Mouse (Mus musculus) erythroblast, embryonic 14.5 days (primary cell): ENCODE measurements around the gene Zfp46.

Source experiments
- GATA1 ChIP-seq: IDR thresholded peaks from 2 replicates; pipeline ENCODE4 v1.6.1; 2012; ENCODE audit warnings: low read length, inconsistent platforms, mixed read lengths
- TAL1 ChIP-seq: IDR thresholded peaks from 3 replicates; pipeline ENCODE4 v1.6.1; 2012; ENCODE audit warnings: low read length, inconsistent platforms, mixed read lengths

DNA sequence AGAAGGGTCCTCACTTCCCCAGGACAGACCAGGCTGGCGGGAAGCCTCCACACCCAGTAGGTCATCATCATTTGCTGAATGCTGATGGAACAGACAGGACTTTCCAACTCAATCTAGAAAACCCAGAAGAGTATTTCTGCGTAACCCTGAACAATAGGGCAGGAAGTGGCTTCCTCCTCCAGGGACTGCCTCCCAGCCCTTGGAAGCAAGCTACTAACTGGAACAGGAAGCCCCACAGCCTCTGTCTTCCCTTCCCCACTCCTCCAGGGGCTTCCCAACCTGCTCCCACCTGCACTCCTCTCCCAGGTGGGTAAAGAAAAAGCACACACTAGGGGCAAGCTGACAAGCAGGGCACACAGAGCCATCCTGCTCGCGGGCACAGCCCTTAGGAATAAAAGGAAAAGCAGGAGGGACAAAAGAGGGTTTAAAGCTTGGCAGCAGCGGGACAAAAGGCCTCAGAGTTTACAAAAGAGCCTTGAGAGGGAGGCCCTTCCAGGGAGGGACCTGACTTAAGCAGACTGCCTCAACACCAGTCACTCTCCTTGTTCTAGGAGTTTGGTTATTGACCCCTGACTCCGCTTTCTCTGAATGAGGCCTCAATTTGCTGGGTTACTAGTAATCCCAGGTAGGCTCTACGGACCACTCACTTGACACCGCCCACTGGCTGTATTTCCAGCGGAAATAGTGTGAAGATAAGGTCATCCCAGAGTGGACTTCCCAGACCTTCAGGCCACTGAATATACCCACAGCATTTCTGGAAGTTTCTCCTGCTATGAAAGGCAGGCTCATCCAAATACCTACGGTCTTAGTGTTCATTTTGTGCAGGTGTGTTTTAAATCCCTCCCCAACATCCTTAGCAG, 1.6 kb upstream of the Zfp46 start:
- no peak for TF ChIP-seq GATA1
- TF ChIP-seq TAL1 = no peak
